Mouse (Mus musculus): ENCODE results near the gene Msn. TPM values are rescaled to one million over a fixed set of nuclear protein-coding genes. Genes with fewer than 3 reads are reported as not detected.

Msn gene
- polyA plus RNA-seq, 1 experiment from 2014 or later: 35.5 TPM

GRCm38 (mm10) chrX:96113106-96113634, 17.3 kb downstream of the Msn start:
- Histone ChIP-seq H3K36me3 (ENCODE audit: control insufficient read depth, insufficient read depth, low read length) (no peaks in the 10 kb centered on the region), H3K4me3 (ENCODE audit: low read length) (no peak overlapping the region), H3K9ac (ENCODE audit: low read depth, low read length) (no peak overlapping the region), H3K27me3 (replicated peaks; ENCODE audit: control insufficient read depth, insufficient read depth, low read length) (no peaks in the 10 kb centered on the region), H3K4me1 (ENCODE audit: control insufficient read depth, insufficient read depth, low read depth, low read length) (no peaks in the 10 kb centered on the region), H3K4me2 (ENCODE audit: low read length) (no peak overlapping the region), H3K9me3 (ENCODE audit: control insufficient read depth, low read length) (no peaks in the 10 kb centered on the region), H3K27ac (ENCODE audit: low read depth, low read length) (no peak overlapping the region)
- ATAC-seq: no peak

GRCm38 (mm10) chrX:96115501-96115900, 19.7 kb downstream of the Msn start:
- Histone ChIP-seq H3K9me3 (ENCODE audit: control insufficient read depth, low read length) (no peaks in the 10 kb centered on the region), H3K4me3 (ENCODE audit: low read length) (no peak overlapping the region), H3K9ac (ENCODE audit: low read depth, low read length) (no peak overlapping the region), H3K27me3 (replicated peaks; ENCODE audit: control insufficient read depth, insufficient read depth, low read length) (no peaks in the 10 kb centered on the region), H3K4me1 (ENCODE audit: control insufficient read depth, insufficient read depth, low read depth, low read length) (no peaks in the 10 kb centered on the region), H3K36me3 (ENCODE audit: control insufficient read depth, insufficient read depth, low read length) (no peaks in the 10 kb centered on the region), H3K4me2 (ENCODE audit: low read length) (no peak overlapping the region), H3K27ac (ENCODE audit: low read depth, low read length) (no peak overlapping the region)
- no peak for ATAC-seq

GRCm38 (mm10) chrX:96117366-96117765, 21.5 kb downstream of the Msn start:
- Histone ChIP-seq H3K27me3 (replicated peaks; ENCODE audit: control insufficient read depth, insufficient read depth, low read length) (no peaks in the 10 kb centered on the region), H3K4me3 (ENCODE audit: low read length) (no peak overlapping the region), H3K9me3 (ENCODE audit: control insufficient read depth, low read length) (no peaks in the 10 kb centered on the region), H3K4me1 (ENCODE audit: control insufficient read depth, insufficient read depth, low read depth, low read length) (no peaks in the 10 kb centered on the region), H3K36me3 (ENCODE audit: control insufficient read depth, insufficient read depth, low read length) (no peaks in the 10 kb centered on the region), H3K4me2 (ENCODE audit: low read length) (no peak overlapping the region), H3K27ac (ENCODE audit: low read depth, low read length) (no peak overlapping the region), H3K9ac (ENCODE audit: low read depth, low read length) (no peak overlapping the region)
- 83% methylated on average over 1 of the region's 1 CpGs for WGBS
- no peak for ATAC-seq

- Histone ChIP-seq H3K27ac (ENCODE audit: low read depth, low read length) (no peak overlapping the region), H3K36me3 (ENCODE audit: control insufficient read depth, insufficient read depth, low read length) (no peaks in the 10 kb centered on the region), H3K9me3 (ENCODE audit: control insufficient read depth, low read length) (no peaks in the 10 kb centered on the region), H3K27me3 (replicated peaks; ENCODE audit: control insufficient read depth, insufficient read depth, low read length) (no peaks in the 10 kb centered on the region), H3K9ac (ENCODE audit: low read depth, low read length) (no peak overlapping the region), H3K4me2 (ENCODE audit: low read length) (no peak overlapping the region), H3K4me3 (ENCODE audit: low read length) (no peak overlapping the region), H3K4me1 (ENCODE audit: control insufficient read depth, insufficient read depth, low read depth, low read length) (no peaks in the 10 kb centered on the region)
- ATAC-seq: no peak
- 73% methylated on average over 2 of the region's 2 CpGs for WGBS
Observed at GRCm38 (mm10) chrX:96119997-96120396, 24.2 kb downstream of the Msn start.

GRCm38 (mm10) chrX:96121912-96122311, 26.1 kb downstream of the Msn start:
- ATAC-seq: no peak
- Histone ChIP-seq H3K4me3 (ENCODE audit: low read length) (no peak overlapping the region), H3K4me2 (ENCODE audit: low read length) (no peak overlapping the region), H3K4me1 (ENCODE audit: control insufficient read depth, insufficient read depth, low read depth, low read length) (no peaks in the 10 kb centered on the region), H3K36me3 (ENCODE audit: control insufficient read depth, insufficient read depth, low read length) (no peaks in the 10 kb centered on the region), H3K27ac (ENCODE audit: low read depth, low read length) (no peak overlapping the region), H3K9me3 (ENCODE audit: control insufficient read depth, low read length) (no peaks in the 10 kb centered on the region), H3K27me3 (replicated peaks; ENCODE audit: control insufficient read depth, insufficient read depth, low read length) (no peaks in the 10 kb centered on the region), H3K9ac (ENCODE audit: low read depth, low read length) (no peak overlapping the region)
- WGBS: 100% methylated on average over 1 of the region's 1 CpGs

- Histone ChIP-seq H3K9me3 (ENCODE audit: control insufficient read depth, low read length) (no peaks in the 10 kb centered on the region), H3K36me3 (ENCODE audit: control insufficient read depth, insufficient read depth, low read length) (no peaks in the 10 kb centered on the region), H3K27ac (ENCODE audit: low read depth, low read length) (no peak overlapping the region), H3K4me1 (ENCODE audit: control insufficient read depth, insufficient read depth, low read depth, low read length) (no peaks in the 10 kb centered on the region), H3K9ac (ENCODE audit: low read depth, low read length) (no peak overlapping the region), H3K27me3 (replicated peaks; ENCODE audit: control insufficient read depth, insufficient read depth, low read length) (no peaks in the 10 kb centered on the region), H3K4me3 (ENCODE audit: low read length) (no peak overlapping the region), H3K4me2 (ENCODE audit: low read length) (no peak overlapping the region)
- ATAC-seq: no peak
- WGBS: 83% methylated on average over 3 of the region's 3 CpGs
Observed at GRCm38 (mm10) chrX:96126803-96127202, 31.0 kb downstream of the Msn start.

GRCm38 (mm10) chrX:96130139-96130538, 34.3 kb downstream of the Msn start:
- Histone ChIP-seq H3K27me3 (replicated peaks; ENCODE audit: control insufficient read depth, insufficient read depth, low read length) (no peaks in the 10 kb centered on the region), H3K9ac (ENCODE audit: low read depth, low read length) (no peak overlapping the region), H3K9me3 (ENCODE audit: control insufficient read depth, low read length) (no peaks in the 10 kb centered on the region), H3K27ac (ENCODE audit: low read depth, low read length) (no peak overlapping the region), H3K4me2 (ENCODE audit: low read length) (no peak overlapping the region), H3K4me1 (ENCODE audit: control insufficient read depth, insufficient read depth, low read depth, low read length) (no peaks in the 10 kb centered on the region), H3K4me3 (ENCODE audit: low read length) (no peak overlapping the region), H3K36me3 (ENCODE audit: control insufficient read depth, insufficient read depth, low read length) (no peaks in the 10 kb centered on the region)
- WGBS: 52% methylated on average over 5 of the region's 5 CpGs
- no peak for ATAC-seq

- Histone ChIP-seq H3K36me3 (ENCODE audit: control insufficient read depth, insufficient read depth, low read length) (no peaks in the 10 kb centered on the region), H3K27me3 (replicated peaks; ENCODE audit: control insufficient read depth, insufficient read depth, low read length) (no peaks in the 10 kb centered on the region), H3K4me1 (ENCODE audit: control insufficient read depth, insufficient read depth, low read depth, low read length) (no peaks in the 10 kb centered on the region), H3K4me2 (ENCODE audit: low read length) (no peak overlapping the region), H3K27ac (ENCODE audit: low read depth, low read length) (no peak overlapping the region), H3K4me3 (ENCODE audit: low read length) (no peak overlapping the region), H3K9ac (ENCODE audit: low read depth, low read length) (no peak overlapping the region), H3K9me3 (ENCODE audit: control insufficient read depth, low read length) (no peaks in the 10 kb centered on the region)
- no peak for ATAC-seq
- WGBS: 63% methylated on average over 6 of the region's 6 CpGs
Observed at GRCm38 (mm10) chrX:96130663-96131062, 34.8 kb downstream of the Msn start.

GRCm38 (mm10) chrX:96133260-96133659, 37.4 kb downstream of the Msn start:
- no peak overlapping the region for H3K9ac ChIP-seq (ENCODE audit: low read depth, low read length)
- H3K36me3 ChIP-seq (ENCODE audit: control insufficient read depth, insufficient read depth, low read length): no peaks in the 10 kb centered on the region
- H3K9me3 ChIP-seq (ENCODE audit: control insufficient read depth, low read length): no peaks in the 10 kb centered on the region
- H3K4me1 ChIP-seq (ENCODE audit: control insufficient read depth, insufficient read depth, low read depth, low read length): no peaks in the 10 kb centered on the region
- 38% methylated on average over 2 of the region's 2 CpGs for WGBS
- no peak overlapping the region for H3K4me3 ChIP-seq (ENCODE audit: low read length)
- H3K27ac ChIP-seq (ENCODE audit: low read depth, low read length): no peak overlapping the region
- no peak overlapping the region for H3K4me2 ChIP-seq (ENCODE audit: low read length)
- ATAC-seq: no peak
- no peaks in the 10 kb centered on the region for H3K27me3 ChIP-seq (replicated peaks; ENCODE audit: control insufficient read depth, insufficient read depth, low read length)

- 81% methylated on average over 5 of the region's 5 CpGs for WGBS
- Histone ChIP-seq H3K9ac (ENCODE audit: low read depth, low read length) (no peak overlapping the region), H3K4me2 (ENCODE audit: low read length) (no peak overlapping the region), H3K4me3 (ENCODE audit: low read length) (no peak overlapping the region), H3K4me1 (ENCODE audit: control insufficient read depth, insufficient read depth, low read depth, low read length) (no peaks in the 10 kb centered on the region), H3K9me3 (ENCODE audit: control insufficient read depth, low read length) (no peaks in the 10 kb centered on the region), H3K36me3 (ENCODE audit: control insufficient read depth, insufficient read depth, low read length) (no peaks in the 10 kb centered on the region), H3K27ac (ENCODE audit: low read depth, low read length) (no peak overlapping the region), H3K27me3 (replicated peaks; ENCODE audit: control insufficient read depth, insufficient read depth, low read length) (no peaks in the 10 kb centered on the region)
- ATAC-seq: no peak
Observed at GRCm38 (mm10) chrX:96134243-96134661, 38.4 kb downstream of the Msn start.
